Mouse (Mus musculus): ENCODE results near the gene Hist1h3c.
"Not testable (repeated sequence)": the region's sequence is repeated elsewhere in the genome, so short reads cannot be mapped to it uniquely, and the experiment has no call there.

The Hist1h3c gene

GRCm38 (mm10) chr13:23705751-23706356 lies 39.5 kb downstream of the Hist1h3c start:
- DNase-seq (ENCODE audit: low spot score in 2 of 2): no peak

- not testable (repeated sequence) for DNase-seq (ENCODE audit: low spot score in 2 of 2)
These were observed 42.6 kb downstream of the Hist1h3c start for GRCm38 (mm10) chr13:23702801-23703200.

GRCm38 (mm10) chr13:23702220-23702619 lies 43.2 kb downstream of the Hist1h3c start:
- DNase-seq (ENCODE audit: low spot score in 2 of 2): no peak

DNA sequence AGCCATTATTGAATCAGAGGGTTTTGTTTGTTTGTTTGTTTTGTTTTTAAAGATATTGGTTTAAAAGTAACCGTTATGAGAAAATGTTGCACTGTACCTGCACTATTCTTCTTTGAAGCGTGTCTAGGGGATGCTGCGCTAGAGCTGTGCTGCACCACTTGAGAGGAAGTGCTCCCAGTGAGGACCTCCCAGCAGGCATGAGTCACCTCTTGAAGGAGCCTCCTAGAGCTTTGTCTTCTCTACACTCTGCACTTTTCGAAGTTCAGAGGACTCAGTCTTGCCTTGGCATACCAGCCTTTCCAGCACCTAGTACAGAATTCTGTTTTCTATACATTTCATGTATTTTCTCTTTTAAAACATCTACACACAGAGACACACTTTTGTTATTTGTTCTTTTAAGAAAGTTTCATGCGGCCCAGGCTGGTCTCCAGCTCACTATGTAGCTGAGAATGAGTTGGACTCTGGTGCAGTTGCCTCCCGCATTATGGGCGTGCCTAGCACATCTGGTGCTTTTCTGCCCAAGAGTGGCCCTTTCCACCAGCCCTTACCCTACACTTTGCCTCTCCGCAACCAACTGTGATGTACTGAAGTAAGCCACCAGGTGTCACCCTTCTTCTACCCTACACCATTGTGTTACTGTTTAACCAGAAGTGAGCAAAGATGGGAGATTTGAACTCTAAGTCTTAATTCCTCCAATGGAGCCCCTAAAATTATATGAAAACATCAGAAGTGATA lies 44.4 kb downstream of the Hist1h3c start:
- peak in 1 of 2 experiments; percentile 89 for DNase-seq (ENCODE audit: low spot score in 2 of 2)

DNA sequence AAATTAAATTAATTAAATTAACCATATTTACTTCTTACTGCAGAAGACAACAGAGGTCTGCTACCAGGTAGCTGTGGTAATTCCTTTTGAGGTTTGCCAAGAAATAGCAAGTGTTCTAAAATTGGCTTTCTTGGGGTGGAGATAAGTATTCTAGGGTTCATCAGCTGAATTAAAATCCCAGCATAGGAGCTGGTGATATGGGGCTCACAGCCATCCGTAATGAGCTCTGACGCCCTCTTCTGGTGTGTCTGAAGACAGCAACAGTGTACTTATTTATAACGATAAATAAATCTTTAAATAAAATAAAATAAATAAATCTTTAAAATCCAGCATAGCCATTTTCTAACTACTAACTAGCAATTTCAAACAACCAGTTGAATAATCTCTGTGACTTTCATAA lies 45.6 kb downstream of the Hist1h3c start:
- DNase-seq (ENCODE audit: low spot score in 2 of 2): no peak

- no peak for DNase-seq (ENCODE audit: low spot score in 2 of 2)
These were observed 46.4 kb downstream of the Hist1h3c start for GRCm38 (mm10) chr13:23698996-23699395.

DNA sequence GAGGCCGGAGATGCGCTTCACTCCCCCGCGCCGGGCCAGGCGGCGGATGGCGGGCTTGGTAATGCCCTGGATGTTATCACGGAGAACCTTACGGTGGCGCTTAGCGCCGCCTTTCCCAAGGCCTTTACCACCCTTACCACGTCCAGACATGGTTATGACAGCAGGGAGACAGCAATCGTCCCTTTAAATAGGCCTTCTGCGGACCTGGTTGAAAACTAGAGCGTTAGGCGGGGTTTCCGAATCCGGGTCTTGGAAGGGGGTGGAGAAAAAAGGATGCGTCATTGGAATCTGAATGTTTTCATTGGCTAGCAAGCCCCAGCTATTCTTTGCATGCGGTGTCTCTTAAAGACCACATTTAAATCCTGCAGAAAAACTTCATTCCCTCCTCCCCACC lies 47.1 kb downstream of the Hist1h3c start, which contains the start of gene Hist1h4c:
Gene Hist1h4c, minus strand, starts transcription at position 155 of the 394 bp plus-strand sequence.
- peak; percentile 97 to 100 for DNase-seq (ENCODE audit: low spot score in 2 of 2)

DNA sequence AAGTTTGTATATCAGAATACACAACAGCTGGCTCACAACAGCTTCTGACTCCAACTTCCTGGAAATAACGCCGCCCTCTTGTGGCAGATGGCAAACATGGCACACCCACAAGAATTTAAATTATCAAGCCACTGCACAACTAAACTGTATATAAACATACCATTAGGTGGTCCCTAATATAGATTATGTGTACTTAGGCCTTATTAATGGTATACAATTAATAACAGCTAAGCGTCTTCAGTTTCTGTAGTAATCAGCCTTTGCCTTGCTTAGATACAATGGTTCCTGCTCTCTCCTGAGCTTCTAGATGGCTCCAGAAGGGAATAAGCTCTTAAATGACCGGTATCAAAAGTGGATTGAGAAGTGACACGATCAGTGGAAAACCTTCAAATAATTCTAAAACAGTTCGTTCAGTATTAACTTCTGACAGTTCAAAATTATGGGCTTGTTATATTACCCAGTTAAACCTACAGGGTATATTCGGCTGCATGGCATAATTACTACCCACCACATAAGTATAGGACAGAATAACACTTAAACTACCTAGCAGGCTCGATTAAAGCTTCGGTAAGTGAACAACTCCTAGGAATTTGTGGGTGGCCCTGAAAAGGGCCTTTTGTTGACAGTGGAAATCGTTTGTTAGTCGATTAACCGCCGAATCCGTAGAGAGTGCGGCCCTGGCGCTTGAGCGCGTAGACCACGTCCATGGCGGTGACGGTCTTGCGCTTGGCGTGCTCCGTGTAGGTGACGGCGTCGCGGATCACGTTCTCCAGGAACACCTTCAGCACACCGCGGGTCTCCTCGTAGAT lies 47.7 kb downstream of the Hist1h3c start:
- peak in 1 of 2 experiments; percentile 51 for DNase-seq (ENCODE audit: low spot score in 2 of 2)

DNA sequence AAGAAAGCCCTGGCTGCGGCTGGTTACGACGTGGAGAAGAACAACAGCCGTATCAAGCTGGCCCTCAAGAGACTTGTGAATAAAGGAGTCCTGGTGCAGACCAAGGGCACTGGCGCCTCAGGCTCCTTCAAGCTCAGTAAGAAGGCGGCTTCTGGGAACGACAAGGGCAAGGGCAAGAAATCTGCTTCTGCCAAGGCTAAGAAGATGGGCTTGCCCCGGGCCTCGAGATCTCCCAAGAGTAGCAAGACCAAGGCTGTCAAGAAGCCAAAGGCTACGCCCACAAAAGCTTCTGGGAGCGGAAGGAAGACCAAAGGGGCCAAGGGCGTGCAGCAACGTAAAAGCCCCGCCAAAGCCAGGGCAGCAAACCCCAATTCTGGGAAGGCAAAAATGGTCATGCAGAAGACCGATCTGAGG lies 49.3 kb downstream of the Hist1h3c start:
- no peak for DNase-seq (ENCODE audit: low spot score in 2 of 2)

DNA sequence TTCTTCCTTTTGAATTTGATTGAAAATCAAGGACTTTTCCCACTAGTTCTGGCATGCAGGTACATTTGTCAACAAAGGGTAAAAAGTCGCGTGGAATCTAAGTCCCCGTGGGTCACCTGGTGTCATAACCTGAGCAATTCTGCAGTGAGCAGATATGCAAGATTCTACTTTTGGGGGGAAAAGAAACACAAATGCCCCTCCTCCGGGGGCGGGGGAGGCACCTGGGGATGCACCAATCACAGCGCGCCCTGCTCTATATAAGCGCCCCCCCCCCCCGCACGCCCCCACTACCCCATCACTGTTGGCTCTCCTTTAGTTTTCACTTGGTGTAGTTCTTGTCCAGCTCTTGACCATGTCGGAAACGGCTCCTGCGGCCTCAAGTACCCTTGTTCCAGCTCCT lies 49.9 kb downstream of the Hist1h3c start, which contains the start of gene Hist1h1t:
Gene Hist1h1t, plus strand, starts transcription at position 301 of the 400 bp plus-strand sequence.
- DNase-seq (ENCODE audit: low spot score in 2 of 2): no peak

Measured in left cerebral cortex, adult 9 months (tissue).